Mouse (Mus musculus): ENCODE measurements around the gene Samd11.
A peak's percentile ranks its signal among the peaks of the same experiment; 100 is the strongest.

Samd11 gene

DNA sequence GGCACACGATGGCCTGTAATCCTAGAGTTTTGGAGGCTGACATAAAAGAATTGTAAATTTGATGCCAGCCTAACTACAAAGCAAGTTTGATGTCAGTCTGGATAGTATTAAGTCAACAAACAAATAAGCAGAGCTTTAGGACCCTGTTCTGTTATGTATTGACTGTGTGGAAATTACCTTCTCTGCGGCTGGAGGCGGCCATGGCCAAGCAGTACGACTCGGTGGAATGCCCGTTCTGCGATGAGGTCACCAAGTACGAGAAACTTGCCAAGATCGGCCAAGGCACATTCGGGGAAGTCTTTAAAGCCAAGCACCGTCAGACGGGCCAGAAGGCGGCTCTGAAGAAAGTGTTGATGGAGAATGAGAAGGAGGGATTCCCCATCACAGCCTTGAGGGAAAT, 42.3 kb downstream of the Samd11 start:
- no peak for DNase-seq (ENCODE audit: low read depth)

DNA sequence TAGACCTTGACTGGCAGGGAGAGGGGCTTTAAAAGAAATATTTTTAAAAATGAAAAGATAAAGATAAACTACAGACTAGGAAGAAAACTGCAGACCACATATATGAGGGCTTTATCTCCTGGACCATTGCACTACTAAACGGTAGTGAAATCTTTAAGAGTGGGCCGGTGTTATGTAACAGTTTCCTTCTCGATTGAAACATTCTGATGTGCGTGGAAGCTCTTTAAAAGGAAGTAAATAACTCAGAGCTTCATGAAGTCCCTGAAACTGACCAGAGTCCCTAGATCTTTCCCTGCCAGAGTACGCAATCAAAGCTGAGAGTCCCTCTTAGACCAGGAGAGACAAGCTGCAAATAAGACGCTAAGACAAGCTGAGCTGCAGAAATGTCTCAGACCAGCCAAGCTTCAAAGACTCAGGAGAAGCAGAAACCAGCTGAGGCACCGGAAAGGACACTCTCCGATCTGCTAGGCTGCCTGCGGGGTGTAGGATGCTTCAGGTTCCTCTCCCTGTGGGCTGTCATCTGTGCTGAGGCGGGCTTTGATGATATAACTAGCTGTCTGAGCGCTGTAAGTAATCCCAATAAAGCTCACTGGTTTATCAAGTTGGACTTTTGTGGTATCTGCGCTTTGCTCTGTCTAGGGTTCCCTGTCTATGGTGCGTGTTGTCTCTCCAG, 45.4 kb downstream of the Samd11 start:
- DNase-seq (ENCODE audit: low read depth) = no peak

- DNase-seq (ENCODE audit: low read depth) = no peak
Measured at GRCm38 (mm10) chr4:156208872-156209271, 46.6 kb downstream of the Samd11 start.

DNA sequence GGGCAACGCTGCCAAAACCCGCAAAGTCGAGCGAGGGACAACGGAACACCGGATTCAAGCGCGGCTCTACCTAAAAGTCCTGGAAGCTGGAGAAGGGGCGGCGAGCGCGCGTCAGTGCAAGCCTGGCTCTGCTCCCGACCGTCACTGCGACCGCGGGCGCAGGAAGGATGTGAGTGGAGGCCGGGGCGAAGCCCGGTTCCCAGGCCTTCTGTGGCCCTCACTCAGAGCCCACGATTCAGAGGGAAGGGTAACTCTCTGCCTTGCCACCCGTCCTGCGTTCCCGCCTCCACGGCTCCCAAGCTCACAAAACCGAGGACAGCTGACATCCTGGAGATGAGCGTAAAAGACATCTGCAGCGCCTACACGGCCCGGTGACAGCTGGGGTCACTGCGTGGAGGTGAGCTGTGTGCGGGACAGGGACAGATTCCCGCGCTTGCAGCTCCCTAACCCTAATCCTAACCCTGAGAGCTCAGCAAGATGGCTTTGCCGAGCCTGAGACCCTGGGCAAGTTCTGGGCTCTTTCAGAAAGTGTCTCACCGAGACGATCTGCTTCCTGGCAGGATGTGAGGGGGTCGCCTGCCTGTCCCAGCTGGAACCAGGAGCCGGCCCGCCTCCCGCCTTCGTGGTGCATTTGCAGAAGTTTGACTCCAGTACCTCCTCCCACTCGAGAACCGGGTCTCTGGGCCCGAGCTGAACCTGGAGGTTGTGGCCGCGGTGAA, 51.9 kb downstream of the Samd11 start:
- DNase-seq (ENCODE audit: low read depth) = peak; percentile 49

DNA sequence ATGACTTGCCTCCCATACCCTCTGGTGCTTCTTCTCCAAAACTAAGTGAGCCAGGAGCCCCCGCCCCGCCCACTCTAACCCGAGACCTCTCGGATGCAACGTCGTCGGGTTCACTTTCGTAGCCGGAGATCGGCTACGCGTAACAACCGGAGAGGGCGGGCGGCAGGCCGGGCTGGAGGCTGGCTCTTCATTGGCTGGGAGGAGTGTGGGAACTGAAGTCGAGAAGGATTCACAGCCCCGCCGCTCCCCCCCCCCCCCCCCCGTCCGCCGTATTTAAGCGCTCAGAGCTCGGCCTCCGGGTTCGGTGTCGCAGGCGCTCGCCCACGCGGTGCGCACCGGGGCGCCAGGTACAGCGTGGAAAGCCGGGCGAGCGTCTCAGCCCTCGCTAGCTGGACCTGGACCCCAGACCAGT, 52.5 kb downstream of the Samd11 start, which contains the start of gene AW011738:
Gene AW011738 (plus strand): TSS at position 304 of the 412 bp plus-strand sequence.
- peak; percentile 81 for DNase-seq (ENCODE audit: low read depth)

DNA sequence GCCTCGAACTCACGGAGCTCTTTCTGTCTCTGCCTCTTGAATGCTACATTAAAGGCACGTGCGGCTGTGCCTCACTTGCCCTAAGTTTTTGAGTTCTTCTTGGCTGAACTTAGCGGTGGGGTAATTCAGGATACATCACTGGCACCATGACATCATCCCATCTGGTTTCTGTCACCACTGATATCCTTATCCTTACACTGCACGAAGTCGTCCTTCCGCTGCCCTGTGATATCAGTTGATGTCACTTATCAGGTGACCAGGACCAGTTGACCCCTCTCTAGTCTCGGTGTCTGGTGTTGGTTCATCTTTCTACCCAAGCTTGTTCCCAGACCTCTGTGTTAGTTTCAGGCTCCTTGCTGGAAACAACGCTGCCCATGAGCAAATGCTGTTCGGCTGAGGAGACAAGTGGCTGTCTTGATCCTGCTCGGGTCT, 53.0 kb downstream of the Samd11 start:
- peak; percentile 24 for DNase-seq (ENCODE audit: low read depth)

DNA sequence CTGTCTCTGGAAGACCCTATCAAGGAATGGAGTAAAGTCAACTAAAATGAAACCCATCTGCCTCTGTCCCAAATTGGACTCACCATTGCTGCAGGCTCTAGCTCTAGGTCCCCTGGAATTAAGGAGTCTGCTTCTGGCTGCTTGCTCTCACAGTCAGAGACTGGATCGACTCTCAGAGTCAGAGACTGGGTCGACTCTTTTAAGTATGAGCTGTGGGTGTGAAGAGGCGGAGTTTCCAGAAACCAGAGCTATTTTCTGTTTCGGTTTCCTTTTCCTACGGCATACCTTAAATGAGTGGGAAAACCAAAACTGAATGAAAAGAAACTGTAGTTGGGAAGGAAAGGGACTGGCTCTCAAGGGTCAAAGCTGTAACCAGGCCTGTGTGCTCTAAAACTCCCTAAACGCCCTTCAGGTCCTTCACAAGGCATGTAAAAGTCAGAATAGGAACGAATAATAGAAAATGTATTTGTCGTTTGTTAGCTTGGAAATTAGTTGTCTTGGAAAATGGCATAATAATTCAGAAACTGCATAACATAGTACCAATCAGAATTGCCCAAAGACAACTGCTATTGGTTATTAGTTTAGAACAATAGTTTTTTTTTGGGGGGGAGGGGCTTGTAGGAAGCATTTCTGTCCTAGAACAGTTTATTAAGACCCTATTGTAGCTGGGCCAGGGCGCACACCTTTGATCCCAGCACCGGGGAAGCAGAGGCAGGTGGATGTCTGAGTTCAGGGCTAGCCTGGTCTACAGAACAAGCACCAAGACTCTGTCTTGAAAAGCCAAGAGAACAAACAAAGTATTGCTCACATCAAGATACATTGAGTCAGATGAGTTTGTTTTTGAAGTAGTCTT, 54.6 kb downstream of the Samd11 start, which contains the start of gene Isg15:
Gene Isg15 (minus strand): TSS at position 196 of the 853 bp plus-strand sequence.
- peak; percentile 82 for DNase-seq (ENCODE audit: low read depth)

DNA sequence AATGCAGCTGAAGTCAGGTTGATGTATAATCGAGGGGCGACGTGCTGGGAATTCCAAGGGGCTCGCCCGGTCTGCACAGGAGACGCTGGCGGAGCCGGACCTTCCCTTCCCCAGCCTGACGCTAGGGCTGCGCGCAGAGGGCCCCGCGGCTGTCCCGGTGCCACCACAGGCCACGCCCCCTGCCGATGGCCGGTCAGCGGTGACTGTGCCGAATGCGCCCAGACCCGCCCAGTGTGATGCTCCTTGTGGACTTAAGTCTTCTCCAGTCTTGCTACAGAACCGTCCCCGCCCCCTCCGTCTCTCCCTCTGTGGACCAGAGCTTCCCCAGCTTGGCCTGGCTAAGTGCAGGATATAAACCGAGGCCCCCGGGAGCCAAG, 57.6 kb downstream of the Samd11 start:
- DNase-seq (ENCODE audit: low read depth) = peak; percentile 94

DNA sequence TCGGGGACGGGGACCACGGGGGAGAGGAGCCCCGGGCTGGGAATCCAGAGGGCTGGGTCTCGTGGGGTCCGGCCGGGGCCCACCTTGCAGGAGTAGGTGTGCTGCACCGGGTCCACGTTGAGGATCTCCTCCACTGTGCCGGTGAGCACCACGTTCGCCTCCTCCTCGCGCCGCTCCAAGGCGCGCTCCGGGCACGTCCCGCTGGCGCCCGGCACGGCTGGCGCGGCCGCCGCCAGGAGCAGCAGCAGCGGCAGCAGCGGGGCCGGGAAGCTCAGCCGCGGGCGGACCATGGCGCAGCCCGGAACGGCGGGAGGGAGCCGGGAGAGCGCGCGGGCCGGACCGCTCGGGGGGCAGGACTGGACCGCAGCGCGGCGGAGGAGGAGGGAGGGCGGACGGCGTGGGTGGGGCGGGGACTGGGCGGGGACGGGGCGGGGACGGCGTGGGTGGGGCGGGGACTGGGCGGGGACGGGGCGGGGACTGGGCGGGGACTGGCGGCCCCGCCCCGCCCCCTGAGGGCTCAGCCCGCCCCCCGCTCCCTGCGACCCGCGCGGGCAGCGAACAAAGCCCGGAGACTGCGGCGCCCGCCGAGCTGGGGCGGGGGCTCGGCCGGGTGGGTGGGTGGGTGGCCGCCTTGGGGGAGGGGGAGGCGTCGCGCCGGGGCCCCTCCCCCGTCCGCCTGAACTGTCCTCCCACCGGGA, 58.2 kb downstream of the Samd11 start, which contains the start of gene Agrn:
Gene Agrn (minus strand): TSS at position 358 of the 698 bp plus-strand sequence.
- DNase-seq (ENCODE audit: low read depth) = peak; percentile 59

All from 416B (cell line).